Mouse (Mus musculus) lung, adult 2 months (tissue): ENCODE results near the gene Zcchc12. TPM values are rescaled to one million over a fixed set of nuclear protein-coding genes. Genes with fewer than 3 reads are reported as not detected.

ENCODE experiments used
- DNase-seq: peaks from one replicate; pipeline ENCODE4 v3.0.0; 2022
- H3K4me1 ChIP-seq: fragments of 200-500 bp; 2 replicates; pipeline ENCODE4 v1.6.1; 2011; ENCODE audit warnings: low read length; ENCODE audit not compliant: control insufficient read depth, insufficient read depth
- H3K4me3 ChIP-seq: fragments of 200-500 bp; replicated peaks from 2 replicates; pipeline ENCODE3; 2011; ENCODE audit warnings: low read depth, mild to moderate bottlenecking, control low read depth, low read length; ENCODE audit errors: extremely low read depth
- CTCF ChIP-seq: fragments of 200-500 bp; IDR thresholded peaks from 2 replicates; pipeline ENCODE4 v1.5.1; 2011; ENCODE audit warnings: mild to moderate bottlenecking, low read length, control low read depth; ENCODE audit not compliant: insufficient read depth
- POLR2A ChIP-seq: fragments of 200-500 bp; IDR thresholded peaks from 2 replicates; pipeline ENCODE4 v1.6.1; 2011; ENCODE audit warnings: low read depth, mild to moderate bottlenecking, control low read depth, low read length, borderline replicate concordance; ENCODE audit errors: extremely low read depth
- WGBS: fragments of 180-500 bp; shearing (Covaris S2); methylation state at CpG from one replicate; pipeline ENCODE4 v1.1.7; 2018; 5-methylcytosine and 5-hydroxymethylcytosine counted together
- polyA plus RNA-seq: library from polyadenylated mRNA; depleted of rRNA; stranded (reverse); fragments of >200 nt; gene quantifications from 2 replicates; pipeline ENCODE4 v1.2.3, GENCODE M21; 2012; rRNA removed

Gene Zcchc12
- polyA plus RNA-seq, 1 experiment = 0.11 TPM

- Histone ChIP-seq H3K4me3 (no peak overlapping the region), H3K4me1 (no peaks in the 10 kb centered on the region)
- 76% methylated on average over 3 of the region's 3 CpGs for WGBS
- TF ChIP-seq CTCF = no peak
- no peak for TF ChIP-seq POLR2A
- DNase-seq = no peak
Measured at GRCm38 (mm10) chrX:36211216-36211615, 15.5 kb downstream of the Zcchc12 start.

GRCm38 (mm10) chrX:36221366-36221765, 25.7 kb downstream of the Zcchc12 start:
- TF ChIP-seq POLR2A (no peak), CTCF (no peak)
- no peak for DNase-seq
- WGBS = 43% methylated on average over 2 of the region's 2 CpGs
- Histone ChIP-seq H3K4me1 (no peaks in the 10 kb centered on the region), H3K4me3 (no peak overlapping the region)

GRCm38 (mm10) chrX:36225777-36226176, 30.1 kb downstream of the Zcchc12 start:
- DNase-seq = peak; percentile 51
- no peak for TF ChIP-seq POLR2A
- TF ChIP-seq CTCF = peak; percentile 85
- H3K4me1 ChIP-seq = no peaks in the 10 kb centered on the region
- WGBS = 21% methylated on average over 7 of the region's 7 CpGs
- no peak overlapping the region for H3K4me3 ChIP-seq

- no peak overlapping the region for H3K4me3 ChIP-seq
- 38% methylated on average over 2 of the region's 2 CpGs for WGBS
- TF ChIP-seq CTCF (peak; percentile 49), POLR2A (no peak)
- DNase-seq = peak; percentile 17
- no peaks in the 10 kb centered on the region for H3K4me1 ChIP-seq
Measured at GRCm38 (mm10) chrX:36226577-36226976, 30.9 kb downstream of the Zcchc12 start.

- no peak for TF ChIP-seq CTCF
- no peak for TF ChIP-seq POLR2A
- 48% methylated on average over 7 of the region's 7 CpGs for WGBS
- Histone ChIP-seq H3K4me1 (no peaks in the 10 kb centered on the region), H3K4me3 (no peak overlapping the region)
- no peak for DNase-seq
Measured at GRCm38 (mm10) chrX:36228861-36229260, 33.2 kb downstream of the Zcchc12 start.

- 60% methylated on average over 2 of the region's 2 CpGs for WGBS
- Histone ChIP-seq H3K4me1 (no peaks in the 10 kb centered on the region), H3K4me3 (no peak overlapping the region)
- TF ChIP-seq POLR2A (no peak), CTCF (no peak)
- DNase-seq = no peak
Measured at GRCm38 (mm10) chrX:36229273-36229672, 33.6 kb downstream of the Zcchc12 start.

- WGBS = 76% methylated on average over 6 of the region's 6 CpGs
- TF ChIP-seq POLR2A (no peak), CTCF (no peak)
- no peak for DNase-seq
Measured at GRCm38 (mm10) chrX:36235652-36236051, 39.9 kb downstream of the Zcchc12 start.

More at GRCm38 (mm10) chrX:36235652-36236051, 39.9 kb downstream of the Zcchc12 start:
- Histone ChIP-seq H3K4me1 (no peaks in the 10 kb centered on the region), H3K4me3 (no peak overlapping the region)

Other genes starting within 250 kb of the Zcchc12 start
- gene Il13ra1, start 83.8 kb upstream of the Zcchc12 start, polyA plus RNA-seq = 5.4 and 7.8 TPM in 2 replicates
- gene Lonrf3, start 132.4 kb downstream of the Zcchc12 start, polyA plus RNA-seq = 2.9 and 3.7 TPM in 2 replicates
- gene Gm6268, start 205.4 kb downstream of the Zcchc12 start, polyA plus RNA-seq = not detected in 2 replicates